Mouse (Mus musculus): ENCODE measurements around the gene Chchd6.
A peak's percentile ranks its signal among the peaks of the same experiment; 100 is the strongest.

Gene Chchd6

GRCm38 (mm10) chr6:89339447-89339846, 256.0 kb downstream of the Chchd6 start:
- DNase-seq (ENCODE audit: inconsistent age in 2 of 2, low spot score in 1 of 2): peak; percentile 77 to 94

DNA sequence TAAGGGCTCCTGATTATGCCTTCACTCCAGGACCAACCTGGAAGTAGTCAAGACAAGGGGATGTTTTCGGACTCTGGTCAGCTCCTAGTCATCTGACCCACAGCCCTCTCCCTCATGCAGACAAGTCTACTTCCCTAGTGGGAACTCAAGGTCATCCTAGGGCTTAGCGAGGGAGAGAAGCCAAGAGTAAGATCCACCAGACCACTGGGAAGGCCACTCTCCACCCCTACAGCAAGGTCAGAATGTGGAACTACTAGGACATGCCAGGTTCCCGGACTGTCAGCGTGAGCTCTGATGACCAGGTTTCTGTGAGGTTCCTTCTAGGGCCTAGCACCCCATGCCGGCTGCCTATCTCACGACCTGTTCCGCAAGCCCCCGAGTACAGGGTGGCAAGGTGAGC, 256.7 kb downstream of the Chchd6 start:
- DNase-seq (ENCODE audit: inconsistent age in 2 of 2, low spot score in 1 of 2): peak; percentile 50 to 76

- DNase-seq (ENCODE audit: inconsistent age in 2 of 2, low spot score in 1 of 2): peak; percentile 24 to 72
These were observed 257.9 kb downstream of the Chchd6 start for GRCm38 (mm10) chr6:89337574-89337973.

DNA sequence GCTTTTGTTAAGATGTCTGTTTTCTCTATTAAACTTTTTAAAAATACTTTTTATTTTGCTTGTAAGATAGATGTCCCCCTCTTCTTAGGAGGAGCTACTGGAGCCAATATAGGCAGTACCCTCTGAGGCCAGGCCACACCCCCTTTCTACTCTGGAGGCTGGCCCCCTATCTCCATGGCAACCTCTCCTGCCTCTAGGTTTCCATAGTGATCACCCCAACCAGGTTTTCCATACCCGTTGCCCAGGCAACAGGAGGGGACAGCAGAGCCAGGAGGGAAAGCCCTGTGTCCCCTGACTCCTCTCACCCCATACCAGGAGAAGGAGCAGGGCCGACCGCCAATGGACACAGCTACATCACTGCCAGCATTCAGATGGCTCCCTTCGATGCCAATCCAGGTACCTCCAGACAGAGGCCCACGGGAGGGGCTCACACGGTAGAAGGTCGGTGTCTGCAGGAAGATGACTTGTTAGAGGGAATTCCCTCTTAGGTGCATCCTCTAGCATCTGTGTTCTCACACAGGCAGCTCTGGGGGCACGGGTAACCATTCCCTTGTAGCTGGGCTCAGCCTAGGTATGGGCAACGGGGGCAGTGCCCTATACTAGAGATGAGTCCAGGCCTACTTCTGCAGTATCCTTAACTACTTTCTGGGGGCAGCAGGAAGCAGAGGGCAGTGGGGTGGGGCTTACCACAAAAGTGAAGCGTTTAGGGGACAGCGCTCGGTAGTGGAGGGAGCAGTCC, 261.3 kb downstream of the Chchd6 start:
- DNase-seq (ENCODE audit: inconsistent age in 2 of 2, low spot score in 1 of 2): no peak
